Mouse (Mus musculus) megakaryocyte, embryonic 14.5 days (primary cell): ENCODE results near the gene Gmppa.

Experiments used
- FLI1 ChIP-seq: IDR thresholded peaks from 2 replicates; pipeline ENCODE4 v1.6.1; 2012; ENCODE audit warnings: low read length, inconsistent platforms, mixed read lengths
- GATA1 ChIP-seq: IDR thresholded peaks from 3 replicates; pipeline ENCODE4 v1.6.1; 2012; ENCODE audit warnings: mixed read lengths, low read length, inconsistent platforms, borderline replicate concordance

DNA sequence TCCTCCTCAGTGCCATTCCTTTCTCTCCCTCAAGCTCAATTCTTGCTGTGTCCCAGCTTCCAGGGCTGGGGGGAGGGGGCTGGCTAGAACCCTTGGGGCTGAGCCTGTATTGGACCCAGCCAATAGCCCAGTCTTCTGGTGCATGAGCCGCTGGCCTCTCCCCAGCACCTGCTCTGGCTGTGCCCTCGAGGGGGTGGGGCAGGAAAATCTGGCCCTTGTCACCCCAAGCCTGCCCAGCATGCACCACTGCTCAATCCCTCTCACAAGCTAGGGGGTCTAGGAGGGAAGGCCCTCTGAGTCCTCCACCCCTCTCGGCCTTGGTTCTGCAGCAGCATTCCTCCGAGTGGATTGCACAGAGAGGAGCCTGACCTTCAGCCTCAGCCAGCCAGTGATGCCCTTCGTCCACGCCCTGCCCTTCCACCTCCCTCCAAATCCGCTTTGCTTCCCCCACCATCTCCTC, 48.2 kb upstream of the Gmppa start:
- TF ChIP-seq GATA1 (no peak), FLI1 (no peak)
